Comparison of ENCODE assay signal across 9 mouse cellular contexts in genomic region chr15:101519792-101520191, GRCm38 (mm10). TPM values are rescaled to one million over a fixed set of nuclear protein-coding genes. Genes with fewer than 3 reads are reported as not detected.
A peak's percentile ranks its signal among the peaks of the same experiment; 100 is the strongest.
DNase-seq lines count a peak whose midpoint lies in the region; ATAC-seq lines count a peak whose summit lies in the region.
"Had no signal": no experiment of that assay in that cellular context is flagged by ENCODE, and none has a peak within 500 bp of the region (broad histone marks: within the 10 kb centered on the region; RNA-seq: fewer than 3 reads in every experiment).

No protein-coding gene starts in this region.

- no peak overlapping the region for H3K4me3 ChIP-seq in forebrain, embryonic 14.5 days (ENCODE audit: low read depth, low read length)
- no peak overlapping the region for H3K4me3 ChIP-seq in forebrain, embryonic 12.5 days (replicated peaks)
- H3K4me3 ChIP-seq: megakaryocyte, embryonic 14.5 days had no signal

- H3K27ac ChIP-seq in forebrain, embryonic 14.5 days (ENCODE audit: low read depth, low read length), result no peak overlapping the region
- H3K27ac ChIP-seq in forebrain, embryonic 12.5 days, result no peak overlapping the region

- H3K4me2 ChIP-seq in forebrain, embryonic 14.5 days (ENCODE audit: low read length), result no peak overlapping the region
- no peak overlapping the region for H3K4me2 ChIP-seq in forebrain, embryonic 12.5 days

- H3K9me3 ChIP-seq in forebrain, embryonic 14.5 days (replicated peaks; ENCODE audit: control insufficient read depth, low read length), result no peaks in the 10 kb centered on the region
- H3K9me3 ChIP-seq in forebrain, embryonic 12.5 days, result no peaks in the 10 kb centered on the region

- H3K36me3 ChIP-seq in forebrain, embryonic 14.5 days (ENCODE audit: control insufficient read depth, insufficient read depth, low read length), result no peaks in the 10 kb centered on the region
- H3K36me3 ChIP-seq in forebrain, embryonic 12.5 days (replicated peaks), result no peaks in the 10 kb centered on the region

- no peaks in the 10 kb centered on the region for H3K27me3 ChIP-seq in forebrain, embryonic 14.5 days (replicated peaks; ENCODE audit: control insufficient read depth, insufficient read depth, low read length)
- H3K27me3 ChIP-seq in forebrain, embryonic 12.5 days, result peaks cover 4% of the 10 kb centered on the region; the same call in 1 of the 2 replicates

- no peak for ATAC-seq in forebrain, embryonic 14.5 days
- no peak for ATAC-seq in forebrain, embryonic 12.5 days (ENCODE audit: low FRiP score)

- H3K4me1 ChIP-seq in forebrain, embryonic 14.5 days (ENCODE audit: control insufficient read depth, insufficient read depth, low read length), result no peaks in the 10 kb centered on the region
- H3K4me1 ChIP-seq in forebrain, embryonic 12.5 days, result no peaks in the 10 kb centered on the region
- H3K4me1 ChIP-seq: megakaryocyte, embryonic 14.5 days had no signal

- DNase-seq in forebrain, embryonic 14.5 days (ENCODE audit: low spot score), result peak; percentile 90
- DNase-seq in MEL-GATA-1-ER (ENCODE audit: extremely low read depth, low read depth), result peak; percentile 21
- peak; percentile 47 for DNase-seq in cerebellum, adult 9-11 months
- DNase-seq in gastrocnemius, postnatal 25 days, result peak; percentile 53
- DNase-seq in layer of hippocampus, postnatal 36 days, result peak; percentile 67 to 69
- DNase-seq in monocyte, adult 2 months (ENCODE audit: low read depth in 1 of 2, low spot score in 2 of 2), result peak; percentile 5 to 40
- peak; percentile 35 to 44 for DNase-seq in thymus, postnatal 36 days

- no peak overlapping the region for H3K9ac ChIP-seq in forebrain, embryonic 14.5 days (ENCODE audit: low read length)
- no peak overlapping the region for H3K9ac ChIP-seq in forebrain, embryonic 12.5 days

- 15% methylated on average over 2 of the region's 2 CpGs for WGBS in forebrain, embryonic 14.5 days
- WGBS in forebrain, embryonic 12.5 days, result 12% methylated on average over 2 of the region's 2 CpGs

RNA-seq across cellular contexts. Expression of gene Gm49425, which starts 2.7 kb away (rescaled TPM):
- polyA plus RNA-seq in forebrain, embryonic 14.5 days (2014; fragmentation: Nextera tagmentation; extraction: Ambion mirVana), result not detected in 2 replicates
- not detected in 2 replicates for polyA plus RNA-seq in forebrain, embryonic 12.5 days (2016; fragmentation: Nextera tagmentation; extraction: Ambion mirVana)
- total RNA-seq in gastrocnemius, postnatal 25 days (2021), result not detected
- total RNA-seq in layer of hippocampus, postnatal 36 days (2021), result not detected

RNA-seq across cellular contexts. Expression of gene Krt84, which starts 12.8 kb away (rescaled TPM):
- polyA plus RNA-seq in forebrain, embryonic 14.5 days (2014; fragmentation: Nextera tagmentation; extraction: Ambion mirVana), result not detected in 2 replicates
- not detected in 2 replicates for polyA plus RNA-seq in forebrain, embryonic 12.5 days (2016; fragmentation: Nextera tagmentation; extraction: Ambion mirVana)
- not detected for total RNA-seq in gastrocnemius, postnatal 25 days (2021)
- not detected for total RNA-seq in layer of hippocampus, postnatal 36 days (2021)

RNA-seq across cellular contexts. Expression of gene Krt83, which starts 28.5 kb away (rescaled TPM):
- not detected in 2 replicates for polyA plus RNA-seq in forebrain, embryonic 14.5 days (2014; fragmentation: Nextera tagmentation; extraction: Ambion mirVana)
- polyA plus RNA-seq in forebrain, embryonic 12.5 days (2016; fragmentation: Nextera tagmentation; extraction: Ambion mirVana), result not detected in 2 replicates
- total RNA-seq in gastrocnemius, postnatal 25 days (2021), result not detected
- total RNA-seq in layer of hippocampus, postnatal 36 days (2021), result not detected

RNA-seq across cellular contexts. Expression of gene Krt82, which starts 30.7 kb away (rescaled TPM):
- not detected in 2 replicates for polyA plus RNA-seq in forebrain, embryonic 14.5 days (2014; fragmentation: Nextera tagmentation; extraction: Ambion mirVana)
- polyA plus RNA-seq in forebrain, embryonic 12.5 days (2016; fragmentation: Nextera tagmentation; extraction: Ambion mirVana), result not detected in 2 replicates
- not detected for total RNA-seq in gastrocnemius, postnatal 25 days (2021)
- not detected for total RNA-seq in layer of hippocampus, postnatal 36 days (2021)

RNA-seq across cellular contexts. Expression of gene Krt90, which starts 43.0 kb away (rescaled TPM):
- 0.09 and 0.10 TPM in 2 replicates for polyA plus RNA-seq in forebrain, embryonic 14.5 days (2014; fragmentation: Nextera tagmentation; extraction: Ambion mirVana)
- polyA plus RNA-seq in forebrain, embryonic 12.5 days (2016; fragmentation: Nextera tagmentation; extraction: Ambion mirVana), result 0.11 and 0.22 TPM in 2 replicates
- not detected for total RNA-seq in gastrocnemius, postnatal 25 days (2021)
- total RNA-seq in layer of hippocampus, postnatal 36 days (2021), result not detected

Comparison
In these comparisons a context has a peak if more than half of its experiments do, and no peak if none do; other contexts are left out.
1. DNase-seq: peak in every context shown above with its lines; median percentile 90 in forebrain, embryonic 14.5 days; 68 in layer of hippocampus, postnatal 36 days; 53 in gastrocnemius, postnatal 25 days; 47 in cerebellum, adult 9-11 months; 40 in thymus, postnatal 36 days; 22 in monocyte, adult 2 months; 21 in MEL-GATA-1-ER.